Mouse (Mus musculus) C2C12 (cell line): ENCODE measurements around the gene Draxin. TPM values are rescaled to one million over a fixed set of nuclear protein-coding genes. Genes with fewer than 3 reads are reported as not detected.
"Not testable (repeated sequence)": the region's sequence is repeated elsewhere in the genome, so short reads cannot be mapped to it uniquely, and the experiment has no call there.

ENCODE experiments used
- H3K27me3 ChIP-seq: one replicate; pipeline ENCODE4 v1.6.1; 2011; ENCODE audit not compliant: control insufficient read depth, insufficient read depth, insufficient read length
- H3K36me3 ChIP-seq: one replicate; pipeline ENCODE4 v1.6.1; 2011; ENCODE audit not compliant: control insufficient read depth, insufficient read depth
- H3K4me3 ChIP-seq: one replicate; pipeline ENCODE4 v1.5.1; 2011; ENCODE audit warnings: mild to moderate bottlenecking, control low read depth; ENCODE audit not compliant: poor library complexity, insufficient read depth, severe bottlenecking
- H3K79me2 ChIP-seq: one replicate; pipeline ENCODE4 v1.6.1; 2011; ENCODE audit not compliant: control insufficient read depth, insufficient read depth
- H3K79me3 ChIP-seq: one replicate; pipeline ENCODE4 v1.6.1; 2011; ENCODE audit warnings: low read depth, control low read depth
- H3ac ChIP-seq: one replicate; pipeline ENCODE3; 2011; ENCODE audit warnings: low read depth; ENCODE audit not compliant: control insufficient read depth, insufficient read length
- CEBPB ChIP-seq: IDR thresholded peaks from one replicate; pipeline ENCODE4 v1.6.1; 2011; ENCODE audit warnings: low read depth, mild to moderate bottlenecking, control low read depth, moderate library complexity
- CTCF ChIP-seq: IDR thresholded peaks from one replicate; pipeline ENCODE4 v1.5.1; 2011; ENCODE audit not compliant: control insufficient read depth, insufficient read depth, insufficient read length
- FOSL1 ChIP-seq: IDR thresholded peaks from one replicate; pipeline ENCODE4 v1.8.0; 2011; ENCODE audit warnings: mild to moderate bottlenecking, low read length; ENCODE audit not compliant: poor library complexity, insufficient read depth, severe bottlenecking
- MAX ChIP-seq: IDR thresholded peaks from one replicate; pipeline ENCODE4 v1.6.1; 2011; ENCODE audit warnings: mild to moderate bottlenecking, control low read depth
- MYOD1 ChIP-seq: IDR thresholded peaks from one replicate; pipeline ENCODE4 v1.6.1; 2011; ENCODE audit warnings: low read depth; ENCODE audit not compliant: control insufficient read depth, insufficient read length
- MYOG ChIP-seq: IDR thresholded peaks from one replicate; pipeline ENCODE4 v1.6.1; 2011; ENCODE audit not compliant: control insufficient read depth, insufficient read length; ENCODE audit errors: extremely low read depth
- USF1 ChIP-seq: IDR thresholded peaks from one replicate; pipeline ENCODE4 v1.6.1; 2011; ENCODE audit warnings: low read depth, mild to moderate bottlenecking, control low read depth, moderate library complexity
- long read RNA-seq, 2 experiments: library from polyadenylated mRNA; unstranded; transcript quantifications; one replicate each; pipeline ENCODE4 v2.0.0; 2019 to 2020
- polyA plus RNA-seq: library from polyadenylated mRNA; unstranded; fragments of >200 nt; fragmentation: generic; extraction: Trizol; gene quantifications from one replicate; pipeline ENCODE4 v1.2.1, GENCODE M21; 2012; ENCODE audit warnings: missing spikeins

The Draxin gene
- 0.01 TPM for polyA plus RNA-seq
- long read RNA-seq, experiment 1, result 0 reads
- long read RNA-seq, experiment 2, result 0 reads

- Histone ChIP-seq H3K4me3 (no peak within 1 kb of the TSS), H3K79me3 (no peaks in the 10 kb centered on the region), H3K79me2 (no peaks in the 10 kb centered on the region), H3ac (peak within 1 kb of the TSS; percentile 52), H3K36me3 (no peaks in the 10 kb centered on the region), H3K27me3 (peaks cover 39% of the 10 kb centered on the region)
- TF ChIP-seq MYOD1 (no peak), MAX (no peak), MYOG (no peak), CTCF (no peak), CEBPB (no peak), USF1 (no peak), FOSL1 (no peak)
Measured at GRCm38 (mm10) chr4:148130561-148131413, at the start of gene Draxin. TSS of gene Draxin (minus strand) at chr4:148130698.

GRCm38 (mm10) chr4:148177716-148178115 lies 47.2 kb upstream of the Draxin start:
- Histone ChIP-seq H3K36me3 (no peaks in the 10 kb centered on the region), H3K79me2 (no peaks in the 10 kb centered on the region), H3ac (no peak overlapping the region), H3K4me3 (no peak overlapping the region), H3K27me3 (peaks cover 60% of the 10 kb centered on the region), H3K79me3 (no peaks in the 10 kb centered on the region)
- TF ChIP-seq MYOD1 (no peak), MYOG (no peak)

- H3K4me3 ChIP-seq, H3ac ChIP-seq, H3K79me3 ChIP-seq, H3K79me2 ChIP-seq, H3K36me3 ChIP-seq: not testable (repeated sequence)
- H3K27me3 ChIP-seq, result peaks cover 66% of the 10 kb centered on the region
Measured at GRCm38 (mm10) chr4:148176603-148177002, 46.1 kb upstream of the Draxin start.

- no peaks in the 10 kb centered on the region for H3K79me2 ChIP-seq
- H3K36me3 ChIP-seq, result no peaks in the 10 kb centered on the region
- no peaks in the 10 kb centered on the region for H3K79me3 ChIP-seq
- TF ChIP-seq CTCF (no peak), USF1 (no peak), MYOD1 (no peak), CEBPB (no peak), MYOG (no peak), FOSL1 (no peak), MAX (no peak)
- no peak overlapping the region for H3ac ChIP-seq
- peaks cover 68% of the 10 kb centered on the region for H3K27me3 ChIP-seq
- H3K4me3 ChIP-seq, result no peak overlapping the region
Measured at GRCm38 (mm10) chr4:148174495-148174862, 44.0 kb upstream of the Draxin start.

GRCm38 (mm10) chr4:148173811-148174494 lies 43.5 kb upstream of the Draxin start:
- H3K4me3 ChIP-seq, result no peak overlapping the region
- TF ChIP-seq CTCF, result no peak
- TF ChIP-seq MAX, result no peak
- TF ChIP-seq MYOD1, result no peak
- TF ChIP-seq MYOG, result no peak
- TF ChIP-seq USF1, result no peak
- TF ChIP-seq CEBPB, result no peak
- TF ChIP-seq FOSL1, result no peak
- no peaks in the 10 kb centered on the region for H3K36me3 ChIP-seq
- H3K79me2 ChIP-seq, result no peaks in the 10 kb centered on the region
- no peaks in the 10 kb centered on the region for H3K79me3 ChIP-seq
- peaks cover 67% of the 10 kb centered on the region for H3K27me3 ChIP-seq
- no peak overlapping the region for H3ac ChIP-seq

- Histone ChIP-seq H3K79me3 (no peaks in the 10 kb centered on the region), H3K36me3 (no peaks in the 10 kb centered on the region), H3K79me2 (no peaks in the 10 kb centered on the region), H3ac (no peak overlapping the region), H3K27me3 (peaks cover 45% of the 10 kb centered on the region), H3K4me3 (no peak overlapping the region)
- no peak for TF ChIP-seq FOSL1
- TF ChIP-seq MYOG, result no peak
- no peak for TF ChIP-seq CTCF
- TF ChIP-seq USF1, result no peak
- no peak for TF ChIP-seq MYOD1
- no peak for TF ChIP-seq MAX
Measured at GRCm38 (mm10) chr4:148171261-148171660, 40.8 kb upstream of the Draxin start.
